Mouse (Mus musculus) liver, adult 2 months (tissue): ENCODE measurements around the gene Gm20388.

ENCODE experiments used
- CTCF ChIP-seq: fragments of 200-500 bp; IDR thresholded peaks from 2 replicates; pipeline ENCODE4 v1.5.1; 2011; ENCODE audit warnings: low read depth, low read length, control low read depth
- POLR2A ChIP-seq: fragments of 200-500 bp; IDR thresholded peaks from 2 replicates; pipeline ENCODE4 v1.6.1; 2011; ENCODE audit warnings: low read length, control low read depth; ENCODE audit not compliant: insufficient read depth; ENCODE audit errors: extremely low read depth

GRCm38 (mm10) chr8:122569329-122569728, 2658.7 kb downstream of the Gm20388 start:
- no peak for TF ChIP-seq CTCF
- no peak for TF ChIP-seq POLR2A
